Mouse (Mus musculus) right cerebral cortex, adult 2 months (tissue): Measurements from ENCODE around the gene Lgals7.
A peak's percentile ranks its signal among the peaks of the same experiment; 100 is the strongest.
"Not testable (repeated sequence)": the region's sequence is repeated elsewhere in the genome, so short reads cannot be mapped to it uniquely, and the experiment has no call there.

Experiments used
- DNase-seq, 2 experiments: peaks; one replicate each; pipeline ENCODE4 v3.0.0; 2021 to 2022; ENCODE audit warnings: low spot score in 2 of 2

Lgals7 gene

GRCm38 (mm10) chr7:28877856-28878255, 14.2 kb downstream of the Lgals7 start:
- DNase-seq: no peak

GRCm38 (mm10) chr7:28879606-28880005, 16.0 kb downstream of the Lgals7 start:
- no peak for DNase-seq

- DNase-seq: no peak
Observed at GRCm38 (mm10) chr7:28880554-28880953, 16.9 kb downstream of the Lgals7 start.

GRCm38 (mm10) chr7:28881199-28881598, 17.5 kb downstream of the Lgals7 start, which contains the start of gene Capn12:
Gene Capn12 (plus strand): TSS chr7:28881422.
- no peak for DNase-seq

GRCm38 (mm10) chr7:28883039-28883438, 19.4 kb downstream of the Lgals7 start:
- DNase-seq: no peak

- not testable (repeated sequence) for DNase-seq
Observed at GRCm38 (mm10) chr7:28883704-28884103, 20.1 kb downstream of the Lgals7 start.

GRCm38 (mm10) chr7:28886486-28886885, 22.8 kb downstream of the Lgals7 start:
- no peak for DNase-seq

GRCm38 (mm10) chr7:28888701-28889161, 25.1 kb downstream of the Lgals7 start:
- DNase-seq: no peak

GRCm38 (mm10) chr7:28892601-28893000, 28.9 kb downstream of the Lgals7 start:
- DNase-seq: no peak

- DNase-seq: peak in 1 of 2 experiments; percentile 44
Observed at GRCm38 (mm10) chr7:28893643-28894265, 30.1 kb downstream of the Lgals7 start.

- no peak for DNase-seq
Observed at GRCm38 (mm10) chr7:28894942-28895341, 31.3 kb downstream of the Lgals7 start.

GRCm38 (mm10) chr7:28897661-28898060, 34.0 kb downstream of the Lgals7 start:
- no peak for DNase-seq

GRCm38 (mm10) chr7:28899972-28900371, 36.3 kb downstream of the Lgals7 start:
- no peak for DNase-seq

- no peak for DNase-seq
Observed at GRCm38 (mm10) chr7:28901311-28902125, 37.9 kb downstream of the Lgals7 start.

- DNase-seq: no peak
Observed at GRCm38 (mm10) chr7:28902180-28902579, 38.5 kb downstream of the Lgals7 start.

GRCm38 (mm10) chr7:28902809-28903208, 39.2 kb downstream of the Lgals7 start:
- peak; percentile 72 to 75 for DNase-seq

GRCm38 (mm10) chr7:28903778-28904177, 40.1 kb downstream of the Lgals7 start:
- DNase-seq: peak; percentile 87 to 91

GRCm38 (mm10) chr7:28907195-28907594, 43.5 kb downstream of the Lgals7 start:
- no peak for DNase-seq

GRCm38 (mm10) chr7:28911632-28912031, 48.0 kb downstream of the Lgals7 start:
- DNase-seq: no peak

GRCm38 (mm10) chr7:28913171-28913570, 49.5 kb downstream of the Lgals7 start:
- DNase-seq: no peak
